Mouse (Mus musculus) left cerebral cortex, postnatal 10 days (tissue): ENCODE measurements around the gene Mocs2. TPM values are rescaled to one million over a fixed set of nuclear protein-coding genes. Genes with fewer than 3 reads are reported as not detected.

Experiments
- DNase-seq, 2 experiments: peaks; one replicate each; pipeline ENCODE4 v3.0.0; 2021 to 2022; ENCODE audit warnings: low spot score in 2 of 2, mixed read lengths in 1 of 2; ENCODE audit errors: extremely low spot score in 1 of 2
- intact Hi-C: fragments of 180-260 bp; cut with DNase I; formaldehyde crosslinking; loops from one replicate; pipeline ENCODE4 v1.15.1; 2025
- total RNA-seq, 2 experiments: library from RNA; stranded (reverse); gene quantifications; 2 replicates each; pipeline ENCODE4 v1.2.3; 2021

The Mocs2 gene
- 10 to 100 TPM; 74.0 to 90.3 TPM for total RNA-seq

DNA sequence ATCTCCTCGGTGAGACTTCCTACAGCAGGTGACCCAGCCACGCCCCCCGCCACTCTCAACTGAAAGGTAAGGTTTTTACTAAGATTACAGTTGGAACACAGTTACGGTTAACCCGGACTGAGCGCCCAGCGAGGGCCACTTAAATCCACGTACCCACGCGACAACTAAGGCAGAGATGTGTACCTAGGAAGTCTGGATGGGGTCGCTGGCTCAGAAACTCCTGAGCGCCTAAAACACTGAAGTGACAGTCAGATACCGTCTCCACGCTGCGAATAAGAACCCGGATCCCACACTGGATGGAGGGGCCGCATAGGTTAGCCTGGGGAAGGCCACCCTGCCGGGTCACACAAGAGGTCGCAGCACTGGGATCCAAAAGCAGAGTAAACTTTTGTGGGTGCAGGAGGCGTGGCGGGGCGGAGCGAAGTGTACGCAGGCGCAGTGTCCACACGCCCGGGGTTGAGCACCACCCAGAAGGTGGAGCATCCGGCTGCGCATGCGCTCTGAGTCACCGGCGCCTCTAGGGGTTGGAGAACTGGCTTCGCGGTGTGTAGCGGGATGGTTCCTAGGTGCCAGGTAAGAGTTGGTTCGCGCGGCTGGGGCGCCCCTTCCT lies at the start of gene Mocs2:
Gene Mocs2, plus strand, starts transcription at position 486 of the 610 bp plus-strand sequence.
- intact Hi-C loops: no loop called here
- peak; percentile 81 to 95 for DNase-seq

DNA sequence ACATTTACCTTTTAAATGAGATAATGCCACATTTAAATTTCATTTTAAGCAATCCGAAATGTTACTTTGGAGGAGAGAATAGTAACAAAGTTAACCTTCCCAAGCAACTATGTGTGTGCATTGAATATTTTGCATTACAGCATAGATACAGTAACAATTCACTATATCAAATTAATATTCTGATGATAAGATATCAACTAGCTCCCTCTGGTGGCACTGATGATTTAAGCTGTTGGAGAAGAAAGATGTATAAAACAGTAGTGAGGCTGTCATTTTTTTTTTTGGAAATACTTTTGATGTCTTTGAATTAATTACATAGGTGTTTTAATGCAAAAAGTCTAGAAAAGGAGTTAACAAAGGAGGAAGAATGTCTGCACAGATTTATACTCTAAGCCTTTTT lies 26.5 kb upstream of the Mocs2 start:
- DNase-seq: no peak
- intact Hi-C loops: no loop called here

DNA sequence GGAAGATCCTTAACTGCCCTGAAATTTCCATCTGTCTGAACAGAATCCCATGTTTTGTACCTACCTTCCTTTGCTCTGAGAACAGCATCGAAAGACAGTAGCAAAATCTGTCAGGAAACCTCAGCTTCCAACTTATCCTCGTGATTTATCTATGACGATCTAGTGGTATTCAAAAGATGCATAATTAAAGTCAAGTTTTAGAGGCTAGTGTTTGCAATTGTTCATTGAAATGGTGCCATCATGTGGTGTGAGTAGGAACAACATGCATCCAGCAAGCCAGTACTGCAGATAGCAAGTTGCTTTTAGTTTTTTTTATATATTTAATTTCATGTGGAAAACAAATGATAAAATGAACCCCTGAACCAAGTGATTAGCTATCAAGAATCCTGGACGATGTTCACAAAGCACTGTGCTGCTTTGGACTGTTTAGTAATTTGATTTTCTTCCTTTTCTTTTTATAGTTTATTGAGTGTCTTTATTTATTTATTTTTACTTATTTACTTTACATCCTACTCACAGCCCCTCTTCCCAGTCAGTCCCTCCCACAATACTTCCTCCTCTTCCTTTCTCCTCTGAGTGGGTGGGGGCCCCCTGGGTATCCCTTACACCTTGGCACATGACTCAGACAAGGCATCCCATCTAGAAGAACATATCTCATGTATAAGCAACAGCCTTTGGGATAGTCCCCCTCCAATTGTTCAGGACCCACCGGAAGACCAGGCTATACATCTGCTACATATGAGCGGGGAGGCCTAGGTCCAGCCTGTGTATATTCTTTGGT lies 24.6 kb upstream of the Mocs2 start:
- intact Hi-C loops: loop anchor here (2.0 kb wide), 1 partner anchor 913 kb away; no protein-coding TSS in a partner anchor
- DNase-seq: peak; percentile 56 to 60

DNA sequence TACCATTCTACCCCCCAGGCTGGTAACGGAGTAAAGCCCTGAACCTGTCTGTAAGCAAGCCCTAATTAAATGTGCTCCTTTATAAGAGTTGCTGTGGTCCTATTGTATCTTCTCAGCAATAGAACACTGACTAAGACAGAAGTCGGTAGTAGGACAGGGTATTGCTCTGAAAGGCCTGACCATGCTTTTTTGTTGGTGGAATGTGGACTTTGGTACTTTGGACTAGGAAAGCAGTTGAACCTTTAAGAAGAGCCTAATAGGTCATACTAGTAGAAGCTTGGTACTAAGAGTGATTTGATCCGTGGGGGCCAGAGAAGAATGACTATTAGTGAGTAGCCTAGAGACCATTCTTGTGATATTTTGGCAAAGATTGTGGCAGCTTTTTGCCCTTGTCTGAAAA lies 16.2 kb upstream of the Mocs2 start:
- intact Hi-C loops: no loop called here
- no peak for DNase-seq

DNA sequence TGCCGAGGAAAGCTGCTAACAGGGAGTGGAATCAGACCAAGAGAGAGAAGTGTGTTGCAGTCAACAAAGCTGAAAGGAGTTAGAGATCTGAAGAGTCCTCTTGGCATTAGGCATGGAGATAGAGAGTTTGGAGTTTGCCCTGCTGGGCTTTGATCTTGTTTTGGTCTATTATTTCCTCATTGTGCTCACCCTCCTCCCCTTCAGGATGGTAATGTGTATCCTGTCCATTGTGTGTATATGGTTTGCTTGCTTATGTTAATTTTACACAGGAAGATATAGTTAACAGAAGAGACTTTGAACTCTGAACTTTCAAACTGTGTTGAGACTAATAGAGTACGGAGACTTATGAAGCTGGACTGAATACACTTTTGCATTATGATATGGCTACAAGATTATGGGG lies 15.1 kb upstream of the Mocs2 start:
- intact Hi-C loops: no loop called here
- DNase-seq: no peak

DNA sequence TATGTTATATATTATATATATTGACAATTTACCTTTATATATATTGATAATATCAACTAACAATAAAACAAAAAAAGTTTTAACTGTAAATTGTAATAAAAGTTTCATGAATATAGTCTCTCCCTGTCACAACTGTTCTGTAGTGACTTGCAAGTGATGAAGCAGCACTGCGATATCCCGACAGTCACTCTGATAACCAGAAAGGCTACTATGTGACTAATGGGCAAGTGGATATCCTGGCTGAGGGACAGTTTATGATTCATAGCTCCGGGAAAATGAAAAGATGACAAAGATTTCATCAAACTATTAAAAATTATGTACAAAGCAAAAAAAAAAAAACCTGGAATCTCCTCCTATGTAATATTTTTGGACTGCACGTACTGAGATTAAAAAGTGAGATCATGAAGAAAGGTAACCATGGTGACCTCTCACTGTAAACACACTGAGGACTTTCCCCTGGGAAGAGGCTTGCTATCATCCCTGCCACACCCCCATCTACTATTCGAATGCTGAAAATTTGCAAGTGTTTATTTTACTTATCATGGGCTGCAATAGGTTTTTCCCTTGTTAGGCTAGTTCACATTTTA lies 8.3 kb upstream of the Mocs2 start:
- no peak for DNase-seq
- intact Hi-C loops: no loop called here

DNA sequence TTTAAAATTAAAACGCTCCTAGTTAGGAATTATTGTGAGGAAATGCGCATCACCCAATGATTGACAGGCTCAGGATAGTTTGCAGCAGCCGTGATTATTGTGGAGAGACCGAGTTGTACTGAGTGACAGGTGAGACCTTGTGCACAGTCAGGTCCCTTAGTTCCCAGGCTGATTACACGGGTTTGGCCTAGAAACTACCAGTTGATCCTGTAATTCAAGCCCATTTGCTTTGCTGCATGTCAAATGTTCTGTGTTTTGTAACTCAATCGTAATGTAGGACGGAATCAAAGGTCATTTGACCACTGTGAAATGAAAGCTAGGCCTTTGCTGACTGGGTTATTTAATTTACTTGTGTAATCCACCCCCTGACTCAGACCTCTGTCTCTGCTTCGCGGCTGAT lies 477 bp downstream of the Mocs2 start:
- DNase-seq: no peak
- intact Hi-C loops: no loop called here

DNA sequence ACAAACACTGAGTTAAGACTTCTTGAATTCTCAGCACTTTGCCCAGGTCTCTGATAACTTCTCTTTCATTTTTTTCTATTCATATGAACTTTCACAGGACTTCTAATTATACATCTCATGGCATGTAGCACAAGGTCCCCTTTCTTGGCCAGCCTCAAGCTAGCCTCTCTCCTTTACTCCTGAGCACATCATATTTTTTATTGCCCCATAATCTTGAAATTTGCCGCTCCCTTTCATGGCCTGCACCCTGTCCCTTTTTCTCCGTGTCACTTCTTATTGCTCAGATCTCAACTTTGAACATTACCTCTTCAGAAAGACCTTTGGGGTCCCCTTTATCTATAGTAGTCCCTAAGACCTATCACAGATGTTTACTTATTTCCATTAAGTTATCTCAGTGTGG lies 4.8 kb downstream of the Mocs2 start:
- no peak for DNase-seq
- intact Hi-C loops: no loop called here

DNA sequence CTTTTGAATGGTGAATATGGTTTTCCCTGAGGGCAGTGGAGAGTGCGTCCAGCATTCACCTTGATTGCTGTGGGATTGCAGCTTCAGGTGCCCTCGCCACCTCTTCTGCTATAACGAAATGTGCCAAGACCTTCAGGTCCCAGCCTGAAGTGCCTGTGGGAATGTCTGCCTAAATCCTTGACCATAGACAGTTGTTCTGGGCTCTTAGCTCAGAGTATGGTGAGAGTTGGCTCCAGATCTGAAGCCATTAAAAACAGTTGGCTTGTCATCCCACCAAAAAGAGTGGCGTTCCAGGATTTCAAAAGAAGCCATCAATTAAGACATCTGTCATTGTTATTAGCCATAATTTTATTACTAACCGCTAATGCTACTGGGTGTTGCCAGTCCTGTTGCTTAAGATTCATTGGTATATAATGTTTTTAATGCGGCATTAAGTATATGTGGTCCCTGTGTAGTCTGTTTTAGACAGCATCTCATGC lies 7.4 kb downstream of the Mocs2 start:
- no peak for DNase-seq
- intact Hi-C loops: no loop called here

DNA sequence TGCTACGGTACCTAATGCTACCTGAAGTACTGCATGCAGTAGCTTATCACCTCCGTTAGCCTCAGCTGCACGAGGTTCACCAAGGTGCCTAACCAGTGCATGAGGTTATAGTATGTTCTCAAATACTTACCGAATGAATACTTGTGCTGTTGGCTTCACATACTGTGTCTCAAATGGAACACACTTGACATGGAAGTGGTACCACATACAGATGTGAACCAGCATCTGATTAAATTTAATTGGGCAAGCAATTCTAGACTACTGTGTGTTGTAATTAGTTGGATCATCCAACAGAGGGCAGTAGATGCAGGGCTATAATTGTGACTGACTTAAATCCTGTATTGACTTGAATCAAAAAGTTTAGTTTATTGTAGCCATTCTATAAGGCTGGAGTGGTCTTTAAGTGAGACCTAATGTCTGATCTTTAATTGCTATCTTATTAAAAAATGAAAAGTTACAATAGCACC lies 13.4 kb downstream of the Mocs2 start:
- intact Hi-C loops: loop anchor here (2.0 kb wide), 1 partner anchor 135 kb away; no protein-coding TSS in a partner anchor
- peak in 1 of 2 experiments; percentile 25 for DNase-seq

DNA sequence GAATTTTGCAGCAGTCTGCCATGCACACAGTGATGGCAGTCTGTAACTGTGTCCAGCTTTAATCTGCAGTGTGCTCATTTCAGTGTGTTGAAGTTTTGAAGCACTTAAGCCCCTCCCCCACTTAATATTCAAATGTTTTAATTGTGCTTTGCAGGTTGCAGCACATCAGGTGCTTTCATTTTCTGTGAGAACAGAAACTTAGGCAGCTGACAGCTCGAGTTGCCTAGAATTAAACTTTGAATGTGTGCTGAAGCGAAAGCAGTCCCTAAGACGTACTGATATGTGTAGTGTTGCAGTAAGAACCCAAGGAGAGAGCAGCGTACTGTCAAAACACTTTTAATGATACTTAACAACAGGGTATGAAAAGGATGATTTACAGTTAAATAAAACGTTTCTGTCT lies 14.7 kb downstream of the Mocs2 start:
- intact Hi-C loops: no loop called here

DNA sequence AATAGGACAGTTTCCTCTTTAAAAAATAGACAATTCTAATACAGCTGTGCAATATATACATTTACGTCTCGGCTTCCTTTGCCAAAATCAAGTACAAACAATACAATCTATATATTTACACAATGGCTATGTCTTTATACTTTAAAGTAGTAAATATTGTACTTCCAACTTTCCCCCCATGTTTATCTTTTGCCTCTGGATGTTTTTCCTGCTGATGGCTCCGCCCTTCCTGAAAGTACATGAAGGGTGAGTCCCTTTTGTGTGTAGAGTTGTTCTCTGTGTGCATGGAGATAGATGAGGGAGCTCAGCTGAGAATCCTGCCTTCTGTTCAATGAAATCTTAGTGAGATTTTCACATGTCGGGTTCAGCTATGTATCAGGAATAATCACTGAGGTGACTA lies 15.3 kb downstream of the Mocs2 start:
- intact Hi-C loops: no loop called here
- no peak for DNase-seq

More for the DNA sequence above, 14.7 kb downstream of the Mocs2 start:
- DNase-seq: no peak

DNA sequence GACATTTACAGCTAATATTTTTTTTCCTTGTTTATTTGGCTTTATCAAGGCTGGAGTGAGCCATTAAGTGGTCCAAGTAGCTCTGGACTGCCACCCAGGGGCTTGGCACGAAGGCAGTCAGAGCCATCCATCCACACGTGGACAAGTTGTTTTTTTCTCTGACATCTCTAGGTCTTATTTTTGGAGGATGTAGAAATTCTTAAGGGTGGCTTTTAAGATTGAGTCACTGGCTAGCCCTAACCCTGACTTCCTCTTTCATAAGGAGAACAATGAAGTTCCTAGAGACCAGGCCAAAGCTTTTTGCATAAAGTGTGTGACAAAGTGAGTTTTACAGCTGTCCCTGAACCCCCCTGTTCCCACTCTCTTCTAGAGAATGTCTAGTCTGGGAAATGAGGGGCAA lies 16.5 kb downstream of the Mocs2 start:
- intact Hi-C loops: no loop called here
- DNase-seq: no peak

DNA sequence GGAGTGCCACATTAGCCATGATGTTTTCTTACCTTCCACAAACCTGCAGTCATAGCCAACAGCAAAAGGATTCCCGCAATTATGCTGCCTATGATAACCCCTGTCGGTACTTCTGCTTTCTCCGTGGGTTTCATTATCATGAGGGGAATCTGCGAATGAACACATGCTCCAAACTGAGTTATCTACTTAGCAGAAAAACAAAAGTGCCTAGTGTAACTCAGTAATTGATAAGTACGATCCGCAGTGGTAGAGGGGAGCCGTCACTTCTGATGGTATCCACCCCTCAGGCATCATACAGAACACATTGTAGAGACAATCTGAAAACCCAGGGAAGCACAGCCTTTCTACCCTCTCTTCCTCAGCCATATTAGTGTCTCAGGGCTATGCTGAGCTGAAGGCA lies 19.0 kb downstream of the Mocs2 start:
- DNase-seq: no peak
- intact Hi-C loops: no loop called here

DNA sequence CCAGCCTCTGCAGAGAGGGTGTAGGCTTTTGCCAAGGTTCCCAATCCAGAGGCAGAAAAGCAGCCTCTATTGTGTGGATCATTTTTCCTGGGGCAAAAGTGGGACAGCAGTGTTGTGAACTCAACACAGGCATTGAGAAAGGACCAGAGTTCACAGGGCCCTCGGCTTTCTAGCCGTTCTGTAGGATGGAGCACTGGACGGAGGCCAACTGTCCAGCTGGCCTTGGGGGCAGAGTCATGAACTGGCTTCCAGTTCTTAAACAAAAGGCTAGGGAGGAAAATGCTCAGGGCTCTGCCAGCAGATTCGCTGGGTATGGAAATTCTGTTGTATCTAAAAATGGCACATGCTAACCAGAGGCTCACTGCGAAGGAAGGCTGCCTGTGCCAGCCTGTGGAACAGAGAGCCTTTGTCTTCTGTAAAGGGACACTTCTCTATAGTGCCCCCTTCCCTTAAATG lies 20.5 kb downstream of the Mocs2 start:
- intact Hi-C loops: no loop called here
- DNase-seq: peak; percentile 59 to 66

DNA sequence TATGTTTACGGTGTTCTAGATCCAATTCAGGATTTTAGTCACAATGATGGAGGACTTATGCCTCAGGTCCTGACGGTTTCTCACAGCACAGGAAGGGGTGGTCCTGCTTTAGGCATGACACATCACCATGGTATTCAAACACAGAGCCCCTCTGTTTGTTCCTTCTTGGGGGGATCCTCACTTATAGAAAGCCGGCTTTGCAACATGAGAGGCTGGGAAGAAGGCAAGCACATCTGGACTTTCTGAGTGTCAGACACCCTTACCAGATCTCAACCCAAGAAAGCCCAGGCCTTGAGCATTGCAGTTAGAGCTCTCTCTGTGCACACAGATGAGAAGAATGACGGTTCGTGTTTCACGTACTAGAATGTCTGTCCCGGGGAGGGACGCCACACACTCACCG lies 21.1 kb downstream of the Mocs2 start:
- no peak for DNase-seq
- intact Hi-C loops: no loop called here

DNA sequence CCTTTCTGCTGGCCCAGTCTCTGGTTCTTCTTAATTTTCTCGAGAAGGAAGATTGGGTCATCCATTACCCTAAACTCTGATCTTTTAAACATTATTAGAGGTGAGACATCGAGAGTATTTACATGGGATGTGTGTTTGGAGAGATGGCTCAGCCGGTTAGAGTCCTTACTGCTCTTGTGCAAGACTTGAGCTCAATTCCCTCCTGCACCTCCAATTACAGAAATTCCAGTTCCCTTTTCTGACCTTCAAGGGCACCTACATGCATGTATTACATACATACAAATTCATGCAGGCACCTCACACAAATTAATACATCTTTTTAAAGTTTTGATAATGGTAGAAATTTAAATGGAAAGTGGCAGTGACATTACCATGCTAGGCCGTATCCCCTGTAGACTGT lies 22.5 kb downstream of the Mocs2 start:
- intact Hi-C loops: no loop called here
- no peak for DNase-seq

DNA sequence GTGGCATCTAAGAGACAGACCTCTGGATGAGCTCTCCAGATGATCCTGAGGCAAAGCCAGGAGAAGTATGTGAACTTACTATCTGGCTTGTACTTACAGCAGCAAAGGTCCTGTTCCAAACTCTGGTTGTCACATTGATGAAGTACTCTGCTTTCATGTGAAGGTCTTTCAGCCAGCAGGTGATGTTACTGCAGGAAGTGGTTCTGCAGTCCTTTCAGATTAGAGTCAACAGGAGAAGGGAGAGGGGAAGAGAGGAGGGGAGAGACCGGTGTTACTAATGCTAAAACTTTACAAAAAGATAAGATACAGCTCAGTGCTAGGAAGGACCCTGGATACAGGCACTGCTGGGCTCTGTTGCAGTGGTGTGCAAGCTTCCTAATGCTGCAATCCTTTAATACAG lies 25.3 kb downstream of the Mocs2 start:
- no peak for DNase-seq
- intact Hi-C loops: no loop called here

DNA sequence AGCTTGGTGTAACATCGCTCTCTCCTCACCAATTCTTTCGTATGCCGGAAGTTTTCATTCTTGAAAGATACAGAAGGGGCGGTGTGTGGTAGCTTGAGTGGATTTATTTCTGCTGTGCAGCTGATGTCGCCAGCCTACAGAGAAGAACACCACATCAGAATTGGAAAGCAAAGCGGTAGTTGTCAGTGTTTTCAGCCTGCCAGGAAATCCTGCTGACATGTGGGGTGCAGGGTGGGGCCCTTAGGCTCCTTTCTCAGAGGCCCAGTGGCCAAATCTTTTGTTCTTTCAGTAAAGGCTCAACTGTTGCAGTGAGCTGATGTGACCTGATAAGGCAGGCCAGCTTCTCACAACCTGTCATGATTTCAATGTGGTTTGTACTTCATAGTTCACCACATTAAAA lies 27.8 kb downstream of the Mocs2 start:
- intact Hi-C loops: no loop called here

DNA sequence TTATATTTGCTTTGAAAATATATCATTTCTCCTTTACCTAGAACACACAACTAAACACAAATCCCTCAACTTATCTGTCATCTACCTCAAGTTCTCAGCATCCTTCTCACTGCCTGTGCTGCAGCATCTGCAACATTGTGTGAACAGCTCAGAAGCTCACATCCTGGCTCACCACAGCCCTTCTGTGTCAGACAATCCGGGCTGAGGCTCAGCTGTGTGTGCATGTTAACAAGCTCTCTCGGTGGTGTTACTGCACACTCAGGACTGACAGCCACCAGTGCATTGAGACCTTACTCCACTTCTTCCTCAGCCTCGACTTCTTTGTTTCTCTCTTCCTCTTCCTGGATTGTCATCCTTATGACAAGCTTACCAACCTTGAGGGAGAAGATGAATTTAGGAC lies 30.9 kb downstream of the Mocs2 start:
- intact Hi-C loops: no loop called here
- no peak for DNase-seq

More for the DNA sequence above, 27.8 kb downstream of the Mocs2 start:
- DNase-seq: no peak
